In the genomic region with DNA sequence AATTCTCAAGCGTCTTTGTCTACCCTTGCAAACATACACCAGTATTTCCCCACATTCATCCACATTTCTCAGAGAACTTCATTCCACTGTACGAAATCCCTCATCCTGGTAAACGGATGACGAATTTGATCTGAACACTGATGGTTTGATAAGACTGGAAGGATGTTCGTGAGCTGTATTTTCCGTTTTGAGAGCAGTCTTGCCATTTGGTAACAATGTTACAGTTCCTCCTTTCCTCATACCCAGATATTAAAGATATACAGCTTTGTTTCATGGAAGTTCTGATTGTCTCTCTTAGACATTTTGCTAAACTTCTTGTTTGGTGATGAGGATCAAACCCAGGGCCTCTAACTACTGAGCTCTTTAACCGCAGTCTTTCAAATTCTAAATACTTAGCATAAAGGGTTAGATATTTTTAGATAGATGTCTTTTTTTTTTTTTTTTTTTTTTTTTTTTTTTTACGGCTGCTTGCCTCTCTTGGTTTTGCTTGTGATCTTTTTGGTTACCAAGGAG, we compare ENCODE assay signal across 8 mouse cellular contexts. TPM values are rescaled to one million over a fixed set of nuclear protein-coding genes. Genes with fewer than 3 reads are reported as not detected.
A peak's percentile ranks its signal among the peaks of the same experiment; 100 is the strongest.
DNase-seq lines count a peak whose midpoint lies in the region; ATAC-seq lines count a peak whose summit lies in the region.

No protein-coding gene starts in this region.

- peak overlapping the region; percentile 78 for H3K9ac ChIP-seq in heart, embryonic 13.5 days
- H3K9ac ChIP-seq in hindbrain, embryonic 14.5 days: peak overlapping the region; percentile 87; the same call in 1 of the 2 replicates

- intact Hi-C loops in heart, postnatal 14 days (cut with DNase I): loop anchor here (5.0 kb wide), 1 partner anchor 85 kb away; a partner anchor contains a TSS

- H3K4me2 ChIP-seq in heart, embryonic 13.5 days: peak overlapping the region; percentile 77
- peak overlapping the region; percentile 43 for H3K4me2 ChIP-seq in hindbrain, embryonic 14.5 days (replicated peaks)

- H3K4me3 ChIP-seq in heart, embryonic 13.5 days: peak overlapping the region; percentile 96
- peak overlapping the region; percentile 98 for H3K4me3 ChIP-seq in hindbrain, embryonic 14.5 days (replicated peaks; ENCODE audit: low read length)
- H3K4me3 ChIP-seq in megakaryocyte, embryonic 14.5 days (replicated peaks): peak overlapping the region; percentile 97

- ATAC-seq in heart, embryonic 13.5 days (ENCODE audit: extremely low read depth, insufficient number of reproducible peaks, low FRiP score, low TSS enrichment): no peak
- ATAC-seq in hindbrain, embryonic 14.5 days (ENCODE audit: low FRiP score): no peak

- no peaks in the 10 kb centered on the region for H3K27me3 ChIP-seq in heart, embryonic 13.5 days (replicated peaks)
- H3K27me3 ChIP-seq in hindbrain, embryonic 14.5 days (ENCODE audit: control insufficient read depth, insufficient read depth, low read length): no peaks in the 10 kb centered on the region
- H3K27me3 ChIP-seq in megakaryocyte, embryonic 14.5 days (replicated peaks): peaks cover 3% of the 10 kb centered on the region

- DNase-seq in heart, postnatal 14 days: no peak
- DNase-seq in T-cell, adult 2 months (ENCODE audit: low spot score): peak; percentile 1
- no peak for DNase-seq in hindbrain, embryonic 14.5 days (ENCODE audit: low spot score)
- no peak for DNase-seq in layer of hippocampus, adult 11-12 months (ENCODE audit: low spot score)
- no peak for DNase-seq in spleen, postnatal 10 days (ENCODE audit: low spot score in 2 of 2)
- DNase-seq in spleen, postnatal 14 days (ENCODE audit: low spot score in 2 of 2): no peak

- peaks cover 31% of the 10 kb centered on the region for H3K4me1 ChIP-seq in heart, embryonic 13.5 days
- peaks cover 18% of the 10 kb centered on the region for H3K4me1 ChIP-seq in hindbrain, embryonic 14.5 days (replicated peaks; ENCODE audit: control insufficient read depth, insufficient read depth, low read length)
- peaks cover 32% of the 10 kb centered on the region for H3K4me1 ChIP-seq in megakaryocyte, embryonic 14.5 days

- no peaks in the 10 kb centered on the region for H3K9me3 ChIP-seq in heart, embryonic 13.5 days
- H3K9me3 ChIP-seq in hindbrain, embryonic 14.5 days (ENCODE audit: control insufficient read depth, low read length): no peaks in the 10 kb centered on the region
- no peaks in the 10 kb centered on the region for H3K9me3 ChIP-seq in megakaryocyte, embryonic 14.5 days

- 44% methylated on average over 8 of the region's 8 CpGs for WGBS in heart, embryonic 13.5 days
- 65% methylated on average over 8 of the region's 8 CpGs for WGBS in hindbrain, embryonic 14.5 days

- 0 out of 2 replicates have a peak overlapping the region, but pooled peaks have one; percentile 36 for H3K27ac ChIP-seq in heart, embryonic 13.5 days (replicated peaks)
- 0 out of 2 replicates have a peak overlapping the region, but pooled peaks have one; percentile 27 for H3K27ac ChIP-seq in hindbrain, embryonic 14.5 days

- no peaks in the 10 kb centered on the region for H3K36me3 ChIP-seq in heart, embryonic 13.5 days
- H3K36me3 ChIP-seq in hindbrain, embryonic 14.5 days (replicated peaks; ENCODE audit: control insufficient read depth, insufficient read depth): no peaks in the 10 kb centered on the region
- H3K36me3 ChIP-seq in megakaryocyte, embryonic 14.5 days (replicated peaks; ENCODE audit: low read length): peaks cover 3% of the 10 kb centered on the region

RNA-seq across cellular contexts. Expression of a gene that starts 0.6 kb away (rescaled TPM):
- polyA plus RNA-seq in heart, embryonic 13.5 days (2015; fragmentation: Nextera tagmentation; extraction: Ambion mirVana): 7.2 and 7.9 TPM in 2 replicates
- total RNA-seq in heart, postnatal 14 days (2021): 10 to 100 TPM; 31.7 to 33.8 TPM
- 14.2 TPM in 2 replicates for polyA plus RNA-seq in hindbrain, embryonic 14.5 days (2014; fragmentation: Nextera tagmentation; extraction: Ambion mirVana)
- polyA plus RNA-seq in megakaryocyte, embryonic 14.5 days (2012; ENCODE audit: insufficient read depth, low replicate concordance): 0.35 TPM in 1 of 2 replicates, not detected in the other
